Mouse (Mus musculus) bone marrow, adult 2 months (tissue): ENCODE data around the gene Klre1.

Experiments
- CTCF ChIP-seq: fragments of 200-500 bp; IDR thresholded peaks from 2 replicates; pipeline ENCODE4 v1.5.1; 2011; ENCODE audit warnings: low read length, control low read depth; ENCODE audit not compliant: control insufficient read depth, insufficient read depth
- POLR2A ChIP-seq: fragments of 200-500 bp; IDR thresholded peaks from 2 replicates; pipeline ENCODE4 v1.6.1; 2011; ENCODE audit warnings: low read depth, mild to moderate bottlenecking, control low read depth, low read length, borderline replicate concordance; ENCODE audit not compliant: control insufficient read depth

DNA sequence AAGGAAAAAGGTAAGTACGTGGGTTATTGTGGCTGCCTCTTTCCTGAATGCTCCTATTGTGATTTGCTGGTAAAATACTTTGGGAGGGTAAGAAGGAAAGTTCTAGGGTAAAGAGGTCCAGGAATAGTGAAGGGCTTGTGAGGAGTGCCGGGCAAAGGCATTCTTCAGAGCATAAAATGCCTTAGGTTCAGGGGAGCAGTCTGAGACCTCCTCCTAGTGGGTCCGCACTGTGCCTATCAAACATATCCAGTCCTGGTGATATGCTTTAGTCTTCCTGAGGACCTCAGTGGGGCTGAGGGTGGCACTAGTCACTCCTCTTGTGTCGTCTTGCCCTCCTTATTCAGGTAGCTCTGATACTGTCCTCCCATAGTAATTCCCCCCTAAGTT is 18.1 kb upstream of the Klre1 start:
- no peak for TF ChIP-seq POLR2A
- no peak for TF ChIP-seq CTCF
